ENCODE assay signal across 8 mouse cellular contexts in genomic region chr17:25837076-25837410, GRCm38 (mm10). TPM values are rescaled to one million over a fixed set of nuclear protein-coding genes. Genes with fewer than 3 reads are reported as not detected.
DNase-seq lines count a peak whose midpoint lies in the region; ATAC-seq lines count a peak whose summit lies in the region.

Rhbdl1 (minus strand) TSS chr17:25837295.

- peak within 1 kb of the TSS; percentile 83 for H3K4me2 ChIP-seq in hindbrain, embryonic 15.5 days

- DNase-seq in adrenal gland, adult 2 months = peak; percentile 93
- peak; percentile 90 to 93 for DNase-seq in cerebellum, postnatal 25 days
- DNase-seq in gastrocnemius, adult 18-20 months (ENCODE audit: low spot score) = peak; percentile 85
- DNase-seq in left cerebral cortex, adult 11 months (ENCODE audit: low spot score) = peak; percentile 81
- DNase-seq in lung, postnatal 10 days = peak; percentile 82
- DNase-seq in right cerebral cortex, adult 18-20 months = peak; percentile 90
- DNase-seq in MN1 (ENCODE audit: low spot score) = no peak

- WGBS in hindbrain, embryonic 15.5 days = 1% methylated on average over 29 of the region's 29 CpGs

- peak within 1 kb of the TSS; percentile 57 for H3K4me3 ChIP-seq in hindbrain, embryonic 15.5 days

- peak within 1 kb of the TSS; percentile 75 for H3K9ac ChIP-seq in hindbrain, embryonic 15.5 days

- H3K36me3 ChIP-seq in hindbrain, embryonic 15.5 days = peaks cover 32% of the 10 kb centered on the region

- no peaks in the 10 kb centered on the region for H3K27me3 ChIP-seq in hindbrain, embryonic 15.5 days

- H3K9me3 ChIP-seq in hindbrain, embryonic 15.5 days = no peaks in the 10 kb centered on the region

- peak within 1 kb of the TSS; percentile 88 for H3K27ac ChIP-seq in hindbrain, embryonic 15.5 days (replicated peaks)

- peaks cover 52% of the 10 kb centered on the region for H3K4me1 ChIP-seq in hindbrain, embryonic 15.5 days (replicated peaks)

- peak; percentile 36 for ATAC-seq in hindbrain, embryonic 15.5 days (ENCODE audit: low FRiP score, low read depth)

RNA-seq across cellular contexts. Expression of gene Rhbdl1, which starts in this region (rescaled TPM):
- 10 to 100 TPM in 1 of 2 experiments, 1 to 10 TPM in 1; 9.8 to 47.1 TPM for total RNA-seq in adrenal gland, adult 2 months (2021)
- 88.1 and 142 TPM in 2 replicates for polyA plus RNA-seq in adrenal gland, adult 2 months (2012; rRNA removed)
- total RNA-seq in gastrocnemius, adult 18-20 months (2021) = 10 to 100 TPM; 10.7 to 14.7 TPM
- polyA plus RNA-seq in hindbrain, embryonic 15.5 days (2015; fragmentation: Nextera tagmentation; extraction: Ambion mirVana) = 51.9 and 56.8 TPM in 2 replicates
